Mouse (Mus musculus) intestine, embryonic 14.5 days (tissue): ENCODE measurements around the gene Hoxa2. TPM values are rescaled to one million over a fixed set of nuclear protein-coding genes. Genes with fewer than 3 reads are reported as not detected.

ENCODE experiments used
- ATAC-seq: fragments of 200-750 bp; cut with Nextera tagmentation; replicated peaks from 2 replicates; pipeline ENCODE4 v1.8.0; 2017; ENCODE audit warnings: low read depth, moderate number of reproducible peaks, moderate TSS enrichment, moderate library complexity; ENCODE audit not compliant: low FRiP score, low TSS enrichment
- DNase-seq: peaks from one replicate; pipeline ENCODE4 v3.0.0-alpha.2; 2018; ENCODE audit warnings: low spot score
- H3K27ac ChIP-seq: fragments of 300-500 bp; sonication (generic); 2 replicates; pipeline ENCODE4 v1.5.1; 2014; ENCODE audit warnings: low read depth, mild to moderate bottlenecking, control low read depth
- H3K27me3 ChIP-seq: fragments of 300-500 bp; sonication (generic); replicated peaks from 2 replicates; pipeline ENCODE4 v1.6.1; 2014; ENCODE audit warnings: low read length, control low read depth; ENCODE audit not compliant: control insufficient read depth, insufficient read depth
- H3K36me3 ChIP-seq: fragments of 300-500 bp; sonication (generic); 2 replicates; pipeline ENCODE4 v1.6.1; 2014; ENCODE audit warnings: low read length, control low read depth; ENCODE audit not compliant: control insufficient read depth, insufficient read depth
- H3K4me1 ChIP-seq: fragments of 300-500 bp; sonication (generic); replicated peaks from 2 replicates; pipeline ENCODE4 v1.6.1; 2014; ENCODE audit warnings: low read length, control low read depth, mixed read lengths; ENCODE audit not compliant: control insufficient read depth, insufficient read depth
- H3K4me2 ChIP-seq: fragments of 300-500 bp; sonication (generic); 2 replicates; pipeline ENCODE4 v1.6.1; 2014; ENCODE audit warnings: low read length
- H3K4me3 ChIP-seq: fragments of 300-500 bp; sonication (generic); 2 replicates; pipeline ENCODE4 v1.5.1; 2014; ENCODE audit warnings: low read depth, low read length, control low read depth, mixed read lengths
- H3K9ac ChIP-seq: fragments of 300-500 bp; sonication (generic); 2 replicates; pipeline ENCODE4 v1.6.1; 2014; ENCODE audit warnings: mild to moderate bottlenecking, low read length
- H3K9me3 ChIP-seq: fragments of 300-500 bp; sonication (generic); 2 replicates; pipeline ENCODE4 v1.6.1; 2016; ENCODE audit warnings: low read length, control low read depth; ENCODE audit not compliant: control insufficient read depth
- WGBS: fragments of 180-500 bp; shearing (Covaris S2); extraction: QIAGEN DNeasy Blood & Tissue Kit; methylation state at CpG from one replicate; pipeline ENCODE4 v1.1.7; 2014; 5-methylcytosine and 5-hydroxymethylcytosine counted together
- polyA plus RNA-seq: library from polyadenylated mRNA; unstranded; fragments of >200 nt; fragmentation: Nextera tagmentation; extraction: Ambion mirVana; gene quantifications from 2 replicates; pipeline ENCODE4 v1.2.1, GENCODE M21; 2014

The Hoxa2 gene
- polyA plus RNA-seq, 1 experiment from 2014 or later: 10.8 TPM

DNA sequence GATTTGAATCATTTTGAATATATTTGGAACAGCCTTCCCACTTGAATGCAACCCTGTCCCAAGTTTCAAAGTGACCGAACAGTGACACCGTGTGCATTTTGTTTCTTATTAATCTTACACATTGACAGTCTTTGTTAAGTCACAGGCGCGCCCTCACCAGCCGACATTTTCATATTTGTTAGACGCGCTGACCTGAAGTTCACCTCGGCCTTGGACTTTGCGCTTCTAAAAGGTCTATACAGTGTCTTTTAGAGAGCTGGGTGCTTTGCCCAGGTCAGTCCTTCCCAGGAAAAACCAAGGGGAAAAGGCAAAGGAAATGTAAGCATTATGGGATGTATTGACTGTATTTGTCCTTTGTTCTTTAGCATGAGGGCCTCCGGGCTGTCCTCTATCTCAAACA lies 30.1 kb upstream of the Hoxa2 start:
- peak; percentile 75 for DNase-seq
- ATAC-seq: no peak
- 0 out of 2 replicates have a peak, but pooled peaks cover 3% of the 10 kb centered on the region for H3K27me3 ChIP-seq
- peaks cover 66% of the 10 kb centered on the region for H3K4me1 ChIP-seq
- peak overlapping the region; percentile 78 for H3K4me2 ChIP-seq
- H3K9ac ChIP-seq: peak overlapping the region; percentile 56
- 16% methylated on average over 10 of the region's 10 CpGs for WGBS
- H3K9me3 ChIP-seq: no peaks in the 10 kb centered on the region
- H3K36me3 ChIP-seq: no peaks in the 10 kb centered on the region
- 0 out of 2 replicates have a peak overlapping the region, but pooled peaks have one; percentile 1 for H3K4me3 ChIP-seq
- peak overlapping the region; percentile 93 for H3K27ac ChIP-seq

DNA sequence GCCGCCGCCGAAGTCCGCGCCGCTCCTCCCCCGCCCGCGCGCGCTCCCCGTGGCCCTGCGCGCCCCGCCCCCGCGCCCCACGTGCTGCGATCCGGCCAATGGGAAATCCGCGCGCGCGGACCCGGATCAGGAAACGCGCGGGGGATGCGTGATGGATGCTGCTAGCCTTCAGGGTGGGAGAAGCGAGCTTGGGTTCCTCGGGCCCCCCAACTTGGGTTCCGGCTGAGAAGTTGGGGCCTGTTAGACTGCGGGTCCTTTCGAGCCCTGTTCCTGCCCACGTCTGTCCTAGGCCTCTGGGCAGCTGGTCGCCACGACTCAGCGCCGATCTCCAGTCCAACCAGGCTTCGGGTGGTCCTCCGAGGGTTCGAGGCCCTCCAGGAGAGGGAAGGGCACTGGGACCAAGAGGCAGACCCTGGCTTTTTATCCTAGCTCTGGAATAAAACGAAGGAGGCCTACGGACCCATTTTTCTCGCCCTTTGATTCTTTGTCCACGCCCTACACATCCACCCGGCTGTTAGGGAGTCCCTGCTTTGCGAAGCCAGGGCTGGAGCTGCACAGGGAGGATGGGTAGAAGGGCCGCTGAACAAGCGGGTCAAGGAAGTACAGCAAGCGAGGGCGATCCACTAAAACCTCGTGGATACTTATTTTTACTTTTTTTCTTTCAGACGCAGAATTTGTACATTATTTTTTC lies 27.4 kb upstream of the Hoxa2 start:
- H3K4me3 ChIP-seq: peak overlapping the region; percentile 58
- WGBS: 2% methylated on average over 41 of the region's 55 CpGs
- no peaks in the 10 kb centered on the region for H3K36me3 ChIP-seq
- no peaks in the 10 kb centered on the region for H3K27me3 ChIP-seq
- H3K4me1 ChIP-seq: peaks cover 65% of the 10 kb centered on the region
- peak overlapping the region; percentile 93 for H3K27ac ChIP-seq
- peak; percentile 95 for DNase-seq
- peak overlapping the region; percentile 78 for H3K4me2 ChIP-seq
- peak overlapping the region; percentile 56 for H3K9ac ChIP-seq
- H3K9me3 ChIP-seq: no peaks in the 10 kb centered on the region
- ATAC-seq: peak; percentile 73

GRCm38 (mm10) chr6:52190906-52191810 lies 26.5 kb upstream of the Hoxa2 start, which contains the start of gene Hoxa4:
TSS of gene Hoxa4 (minus strand) at chr6:52191753.
- no peak for DNase-seq
- H3K9ac ChIP-seq: peak within 1 kb of the TSS; percentile 91
- no peaks in the 10 kb centered on the region for H3K27me3 ChIP-seq
- peak; percentile 29; the same call in 1 of the 2 replicates for ATAC-seq
- peak within 1 kb of the TSS; percentile 95 for H3K27ac ChIP-seq
- no peaks in the 10 kb centered on the region for H3K9me3 ChIP-seq
- peak within 1 kb of the TSS; percentile 58 for H3K4me3 ChIP-seq
- peaks cover 66% of the 10 kb centered on the region for H3K4me1 ChIP-seq
- WGBS: under 1% methylated on average over 69 of the region's 102 CpGs
- peaks cover 3% of the 10 kb centered on the region; the same call in 1 of the 2 replicates for H3K36me3 ChIP-seq
- peak within 1 kb of the TSS; percentile 78 for H3K4me2 ChIP-seq

GRCm38 (mm10) chr6:52190410-52190809 lies 25.8 kb upstream of the Hoxa2 start:
- H3K36me3 ChIP-seq: peaks cover 3% of the 10 kb centered on the region; the same call in 1 of the 2 replicates
- H3K27ac ChIP-seq: peak overlapping the region; percentile 95
- H3K4me3 ChIP-seq: peak overlapping the region; percentile 58
- WGBS: 6% methylated on average over 23 of the region's 23 CpGs
- H3K9me3 ChIP-seq: no peaks in the 10 kb centered on the region
- DNase-seq (peak; percentile 77), ATAC-seq (no peak)
- H3K27me3 ChIP-seq: no peaks in the 10 kb centered on the region
- peaks cover 67% of the 10 kb centered on the region for H3K4me1 ChIP-seq
- H3K4me2 ChIP-seq: peak overlapping the region; percentile 78
- peak overlapping the region; percentile 91 for H3K9ac ChIP-seq

GRCm38 (mm10) chr6:52189909-52190308 lies 25.3 kb upstream of the Hoxa2 start:
- H3K4me1 ChIP-seq: peaks cover 69% of the 10 kb centered on the region
- peak overlapping the region; percentile 91 for H3K9ac ChIP-seq
- H3K4me2 ChIP-seq: peak overlapping the region; percentile 78
- H3K9me3 ChIP-seq: no peaks in the 10 kb centered on the region
- peak overlapping the region; percentile 95 for H3K27ac ChIP-seq
- peak overlapping the region; percentile 58 for H3K4me3 ChIP-seq
- peaks cover 3% of the 10 kb centered on the region; the same call in 1 of the 2 replicates for H3K36me3 ChIP-seq
- no peaks in the 10 kb centered on the region for H3K27me3 ChIP-seq
- DNase-seq (peak; percentile 77), ATAC-seq (no peak)
- 26% methylated on average over 8 of the region's 8 CpGs for WGBS

DNA sequence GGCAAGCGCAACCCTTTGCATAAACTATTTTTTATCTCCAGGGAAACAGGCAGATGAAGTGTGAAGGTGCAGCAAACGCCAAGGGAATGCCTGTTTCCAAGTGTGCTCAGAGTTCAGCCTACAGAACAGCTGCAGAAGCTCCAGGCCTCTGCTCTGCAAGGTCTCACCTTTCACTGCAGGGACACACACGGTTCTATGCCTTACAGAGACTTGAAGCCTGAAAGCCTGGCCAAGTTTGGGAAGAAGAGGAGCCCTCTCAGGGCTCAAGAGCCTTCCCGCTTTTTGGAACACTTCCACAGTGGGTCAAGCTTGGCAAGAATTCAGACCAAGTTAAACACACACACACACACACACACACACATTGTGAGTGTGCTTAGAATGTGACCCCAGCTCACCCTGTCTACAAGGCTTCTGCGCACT lies 24.6 kb upstream of the Hoxa2 start:
- H3K9ac ChIP-seq: peak overlapping the region; percentile 91
- peak overlapping the region; percentile 95 for H3K27ac ChIP-seq
- peak overlapping the region; percentile 58 for H3K4me3 ChIP-seq
- H3K27me3 ChIP-seq: no peaks in the 10 kb centered on the region
- peak overlapping the region; percentile 78 for H3K4me2 ChIP-seq
- WGBS: 17% methylated on average over 5 of the region's 5 CpGs
- ATAC-seq (0 out of 2 replicates have a peak, but pooled peaks have one; percentile 11), DNase-seq (peak; percentile 73)
- peaks cover 3% of the 10 kb centered on the region; the same call in 1 of the 2 replicates for H3K36me3 ChIP-seq
- no peaks in the 10 kb centered on the region for H3K9me3 ChIP-seq
- peaks cover 69% of the 10 kb centered on the region for H3K4me1 ChIP-seq

- Histone ChIP-seq H3K9me3 (no peaks in the 10 kb centered on the region), H3K27me3 (no peaks in the 10 kb centered on the region), H3K36me3 (peaks cover 8% of the 10 kb centered on the region; the same call in 1 of the 2 replicates), H3K4me2 (no peak overlapping the region), H3K9ac (no peak overlapping the region), H3K4me3 (no peak overlapping the region), H3K27ac (no peak overlapping the region), H3K4me1 (peaks cover 76% of the 10 kb centered on the region)
- DNase-seq (peak; percentile 50), ATAC-seq (no peak)
- WGBS: 61% methylated on average over 1 of the region's 1 CpGs
Observed at GRCm38 (mm10) chr6:52186500-52186899, 21.9 kb upstream of the Hoxa2 start.

DNA sequence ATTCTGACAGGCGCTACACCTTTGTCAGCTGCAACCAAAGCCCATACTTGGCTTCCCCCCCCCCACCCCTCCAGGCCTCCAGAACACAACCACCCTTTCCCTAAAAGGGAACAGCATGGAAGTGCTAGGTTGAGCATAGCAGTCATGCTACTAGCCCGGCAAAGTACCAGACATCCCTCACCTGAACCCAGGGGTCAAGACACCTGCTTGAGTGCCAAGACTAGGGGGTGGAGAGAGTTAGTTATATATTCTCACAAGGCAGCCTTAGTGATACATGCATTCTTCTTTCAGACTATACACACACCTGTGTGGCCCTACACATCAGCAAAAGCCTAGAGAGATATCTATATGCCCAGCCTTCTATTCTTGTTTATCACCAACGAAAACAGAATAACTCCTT lies 21.2 kb upstream of the Hoxa2 start:
- Histone ChIP-seq H3K4me1 (peaks cover 82% of the 10 kb centered on the region), H3K36me3 (peaks cover 8% of the 10 kb centered on the region; the same call in 1 of the 2 replicates), H3K9me3 (no peaks in the 10 kb centered on the region), H3K9ac (no peak overlapping the region), H3K27me3 (no peaks in the 10 kb centered on the region), H3K27ac (0 out of 2 replicates have a peak overlapping the region, but pooled peaks have one; percentile 69), H3K4me2 (peak overlapping the region; percentile 39), H3K4me3 (no peak overlapping the region)
- 39% methylated on average over 3 of the region's 3 CpGs for WGBS
- DNase-seq: peak; percentile 54
- no peak for ATAC-seq
